Mouse (Mus musculus) cerebellum, postnatal 10 days (tissue): ENCODE results near the gene Zfp618.

Experiments used
- DNase-seq, 2 experiments: peaks; one replicate each; pipeline ENCODE4 v3.0.0; 2021; ENCODE audit warnings: mixed read lengths in 2 of 2

Gene Zfp618

GRCm38 (mm10) chr4:63165636-63166035 lies 200.3 kb downstream of the Zfp618 start:
- DNase-seq, result no peak

- no peak for DNase-seq
Measured at GRCm38 (mm10) chr4:63166323-63166722, 200.9 kb downstream of the Zfp618 start.

- DNase-seq, result no peak
Measured at GRCm38 (mm10) chr4:63170061-63170460, 204.7 kb downstream of the Zfp618 start.

GRCm38 (mm10) chr4:63171122-63171521 lies 205.7 kb downstream of the Zfp618 start:
- no peak for DNase-seq

- no peak for DNase-seq
Measured at GRCm38 (mm10) chr4:63171969-63172685, 206.8 kb downstream of the Zfp618 start, which contains the start of gene Kif12. Kif12 (minus strand) TSS chr4:63172131.

DNA sequence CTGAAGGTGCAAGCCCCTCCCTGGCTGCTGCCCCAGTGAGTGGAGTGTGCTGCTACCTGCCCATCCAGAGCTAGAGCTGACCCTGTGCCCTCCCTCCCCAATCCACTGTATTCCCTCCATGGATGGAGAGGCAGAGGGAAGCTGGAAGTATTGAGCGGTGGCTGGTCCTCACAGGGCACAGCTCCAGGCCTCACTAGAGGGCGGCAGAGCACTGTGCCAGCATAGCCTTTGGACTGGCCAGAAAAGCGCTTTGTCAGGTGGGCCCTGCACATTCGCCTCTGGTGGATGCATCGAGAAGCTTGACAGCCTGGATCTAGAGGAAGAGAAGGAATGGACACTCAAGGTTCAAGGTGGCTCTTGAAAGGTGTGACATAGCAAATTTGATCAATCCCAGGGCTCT lies 216.2 kb downstream of the Zfp618 start:
- DNase-seq, result peak; percentile 90 to 91

DNA sequence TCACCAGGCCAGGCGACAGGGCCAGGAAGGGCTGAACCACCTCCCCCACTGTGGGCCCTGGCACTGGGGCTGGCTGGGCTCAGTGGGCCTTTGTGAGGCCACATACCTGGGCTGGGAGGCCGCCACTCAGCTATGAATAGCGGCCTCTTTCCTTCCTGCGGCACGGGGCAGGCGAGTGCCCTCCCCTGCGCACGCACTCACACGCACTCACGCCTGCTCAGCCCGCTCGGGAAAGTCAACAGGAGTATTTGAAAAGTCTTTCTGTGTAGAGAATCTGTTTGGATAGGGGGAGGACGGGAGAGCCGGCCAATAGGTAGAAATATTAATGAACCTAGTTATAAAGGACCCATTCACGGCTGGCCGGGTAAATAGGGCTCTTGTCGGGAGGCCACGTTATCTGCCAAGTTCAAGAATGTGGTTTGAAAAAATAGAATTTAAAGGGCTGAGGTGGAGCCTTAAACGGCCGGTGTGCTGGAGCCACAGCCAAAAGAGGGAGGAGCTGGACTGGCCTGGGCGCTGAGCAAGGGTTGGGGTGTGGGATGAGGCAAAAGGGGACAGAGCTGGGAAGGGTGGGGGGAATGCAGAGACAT lies 221.0 kb downstream of the Zfp618 start:
- DNase-seq, result peak in 1 of 2 experiments; percentile 25
